ENCODE assay signal across 9 mouse cellular contexts in the genomic region with DNA sequence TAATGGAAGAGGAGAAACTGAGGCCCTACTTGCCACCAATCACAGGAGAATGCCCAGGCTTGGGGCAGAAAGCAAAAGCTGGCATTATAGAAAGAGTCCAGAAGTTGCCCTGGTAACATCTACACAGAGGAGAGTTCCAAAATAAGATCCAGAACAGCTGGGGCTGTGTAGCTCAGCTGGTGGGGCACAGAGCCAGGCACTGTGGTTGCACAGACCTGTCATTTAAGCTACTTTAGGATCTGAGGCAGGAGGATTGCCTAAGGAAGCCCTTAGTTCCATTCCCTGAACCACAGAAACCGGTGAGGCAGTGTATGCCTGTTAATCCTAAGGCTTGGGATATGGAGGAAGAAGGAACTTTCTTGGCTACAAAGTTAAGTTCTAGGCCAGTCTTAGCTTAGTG.
"Had no signal": no experiment of that assay in that cellular context is flagged by ENCODE, and none has a peak within 500 bp of the region (broad histone marks: within the 10 kb centered on the region; RNA-seq: fewer than 3 reads in every experiment).

No protein-coding gene starts in this region.

- DNase-seq: kidney, adult 8-10 months; kidney, postnatal 25 days; layer of hippocampus, adult 9-11 months; lung, adult 18-20 months; right cerebral cortex, postnatal 14 days; thymus, postnatal 4 days had no signal

- H3K36me3 ChIP-seq: stomach, embryonic 15.5 days had no signal

- H3K4me3 ChIP-seq: limb, embryonic 12.5 days; midbrain, embryonic 12.5 days; stomach, embryonic 15.5 days had no signal

- H3K4me2 ChIP-seq: limb, embryonic 12.5 days; midbrain, embryonic 12.5 days; stomach, embryonic 15.5 days had no signal

- H3K27me3 ChIP-seq: limb, embryonic 12.5 days; midbrain, embryonic 12.5 days; stomach, embryonic 15.5 days had no signal
